Comparison of ENCODE assay signal across 8 mouse cellular contexts in genomic region chr2:45109951-45110756, GRCm38 (mm10). TPM values are rescaled to one million over a fixed set of nuclear protein-coding genes. Genes with fewer than 3 reads are reported as not detected.
A peak's percentile ranks its signal among the peaks of the same experiment; 100 is the strongest.
DNase-seq lines count a peak whose midpoint lies in the region; ATAC-seq lines count a peak whose summit lies in the region.

No protein-coding gene starts in this region.

- peak overlapping the region; percentile 82 for H3K4me3 ChIP-seq in limb, embryonic 12.5 days (replicated peaks)
- H3K4me3 ChIP-seq in midbrain, embryonic 10.5 days, result peak overlapping the region; percentile 92

- WGBS in limb, embryonic 12.5 days, result under 1% methylated on average over 54 of the region's 54 CpGs
- under 1% methylated on average over 51 of the region's 54 CpGs for WGBS in midbrain, embryonic 10.5 days

- no peaks in the 10 kb centered on the region for H3K36me3 ChIP-seq in limb, embryonic 12.5 days
- peaks cover 6% of the 10 kb centered on the region; the same call in 1 of the 2 replicates for H3K36me3 ChIP-seq in midbrain, embryonic 10.5 days

- ATAC-seq in erythroid progenitor cell, adult 5-6 weeks (replicated peaks; ENCODE audit: low FRiP score, poor library complexity, severe bottlenecking), result peak; percentile 72
- ATAC-seq in hematopoietic stem cell, adult 5-6 weeks (replicated peaks in 1 of 2; ENCODE audit: insufficient read depth in 1 of 2, low FRiP score in 2 of 2, low TSS enrichment in 1 of 2, low read depth in 1 of 2, poor library complexity in 2 of 2, severe bottlenecking in 2 of 2), result peak; percentile 10 to 31; a peak in 2 of 4 replicates
- ATAC-seq in limb, embryonic 12.5 days (ENCODE audit: insufficient number of reproducible peaks, insufficient read depth, low FRiP score, low TSS enrichment, low read depth), result peak; percentile 35; the same call in 1 of the 2 replicates

- H3K9me3 ChIP-seq in limb, embryonic 12.5 days, result no peaks in the 10 kb centered on the region
- H3K9me3 ChIP-seq in midbrain, embryonic 10.5 days (replicated peaks), result no peaks in the 10 kb centered on the region

- peak; percentile 30 to 37 for DNase-seq in CD8-positive naive resting alpha-beta T cell, adult 2 months (ENCODE audit: low read depth in 2 of 2, low spot score in 2 of 2)
- peak; percentile 66 for DNase-seq in ZHBTc4 (ENCODE audit: low read depth, low spot score)
- peak; percentile 69 for DNase-seq in midbrain, embryonic 10.5 days (ENCODE audit: low spot score)
- peak; percentile 77 to 89 for DNase-seq in spleen, postnatal 4 days (ENCODE audit: low spot score in 2 of 2)
- DNase-seq in frontal cortex, postnatal 14 days (ENCODE audit: low spot score in 2 of 2), result no peak

- H3K4me2 ChIP-seq in limb, embryonic 12.5 days, result peak overlapping the region; percentile 96

- peak overlapping the region; percentile 93 for H3K9ac ChIP-seq in limb, embryonic 12.5 days (replicated peaks)

- peak overlapping the region; percentile 85 for H3K27ac ChIP-seq in limb, embryonic 12.5 days
- peak overlapping the region; percentile 100 for H3K27ac ChIP-seq in midbrain, embryonic 10.5 days (replicated peaks)

- peaks cover 74% of the 10 kb centered on the region for H3K27me3 ChIP-seq in limb, embryonic 12.5 days
- no peaks in the 10 kb centered on the region for H3K27me3 ChIP-seq in midbrain, embryonic 10.5 days (ENCODE audit: low read depth, poor library complexity, severe bottlenecking)

- peaks cover 18% of the 10 kb centered on the region; the same call in 1 of the 2 replicates for H3K4me1 ChIP-seq in limb, embryonic 12.5 days (replicated peaks)
- peaks cover 54% of the 10 kb centered on the region for H3K4me1 ChIP-seq in midbrain, embryonic 10.5 days

RNA-seq across cellular contexts. Expression of gene Zeb2, which starts 7.0 kb away (rescaled TPM):
- total RNA-seq in erythroid progenitor cell, adult 5-6 weeks (2015; ENCODE audit: low replicate concordance), result 45.8 and 49.9 TPM in 2 replicates
- total RNA-seq in erythroid progenitor cell, adult 5-6 weeks (2017; ENCODE audit: low replicate concordance), result 34.3 and 60.1 TPM in 2 replicates
- total RNA-seq in hematopoietic stem cell, adult 5-6 weeks (2017), result 71.9 and 80.3 TPM in 2 replicates
- polyA plus RNA-seq in limb, embryonic 12.5 days (2016; fragmentation: Nextera tagmentation; extraction: Ambion mirVana), result 12.3 and 14.8 TPM in 2 replicates
- polyA plus RNA-seq in midbrain, embryonic 10.5 days (2016; fragmentation: Nextera tagmentation; extraction: Ambion mirVana), result 48.7 and 60.6 TPM in 2 replicates

Comparison
In these comparisons a context has a peak if more than half of its experiments do, and no peak if none do; other contexts are left out.
1. DNase-seq: peak in CD8-positive naive resting alpha-beta T cell, adult 2 months (2 of 2), ZHBTc4 (single experiment), midbrain, embryonic 10.5 days (single experiment) and spleen, postnatal 4 days (2 of 2); none in frontal cortex, postnatal 14 days (0 of 2).
2. ATAC-seq: peak in every context shown above with its lines; median percentile 72 in erythroid progenitor cell, adult 5-6 weeks; 35 in limb, embryonic 12.5 days; 20 in hematopoietic stem cell, adult 5-6 weeks.